Mouse (Mus musculus) G1E (cell line): ENCODE results near the gene Nudt12.

ENCODE experiments used
- CTCF ChIP-seq: IDR thresholded peaks from 2 replicates; pipeline ENCODE4 v1.5.1; 2012; ENCODE audit warnings: low read depth, low read length, inconsistent platforms, mixed read lengths
- GATA1 ChIP-seq: IDR thresholded peaks from 2 replicates; pipeline ENCODE4 v1.6.1; 2012; ENCODE audit warnings: borderline replicate concordance, low read length, inconsistent platforms, mixed read lengths
- POLR2AphosphoS5 ChIP-seq: IDR thresholded peaks from 2 replicates; pipeline ENCODE4 v1.6.1; 2012; ENCODE audit warnings: low read depth, low read length, inconsistent platforms; ENCODE audit not compliant: insufficient replicate concordance
- TAL1 ChIP-seq: conservative IDR thresholded peaks from 2 replicates; pipeline ENCODE4 v1.6.1; 2012; ENCODE audit warnings: low read depth, low read length, inconsistent platforms, mixed read lengths

GRCm38 (mm10) chr17:59018666-59019065 is 5.5 kb upstream of the Nudt12 start:
- TF ChIP-seq TAL1 (no peak), CTCF (no peak), POLR2AphosphoS5 (no peak), GATA1 (no peak)
